Mouse (Mus musculus) kidney, embryonic 15.5 days (tissue): ENCODE measurements around the gene Mat2a. TPM values are rescaled to one million over a fixed set of nuclear protein-coding genes. Genes with fewer than 3 reads are reported as not detected.
"Not testable (repeated sequence)": the region's sequence is repeated elsewhere in the genome, so short reads cannot be mapped to it uniquely, and the experiment has no call there.

ENCODE experiments used
- ATAC-seq: fragments of 200-750 bp; cut with Nextera tagmentation; replicated peaks from 2 replicates; pipeline ENCODE4 v1.8.0; 2017; ENCODE audit warnings: moderate TSS enrichment; ENCODE audit not compliant: low FRiP score
- H3K27ac ChIP-seq: fragments of 300-500 bp; sonication (generic); 2 replicates; pipeline ENCODE4 v1.5.1; 2015; ENCODE audit warnings: mild to moderate bottlenecking, inconsistent platforms
- H3K27me3 ChIP-seq: fragments of 300-500 bp; sonication (generic); 2 replicates; pipeline ENCODE4 v1.6.1; 2015; ENCODE audit warnings: inconsistent platforms
- H3K36me3 ChIP-seq: fragments of 300-500 bp; sonication (generic); 2 replicates; pipeline ENCODE4 v1.6.1; 2015; ENCODE audit warnings: inconsistent platforms
- H3K4me1 ChIP-seq: fragments of 300-500 bp; sonication (generic); 2 replicates; pipeline ENCODE4 v1.6.1; 2015; ENCODE audit warnings: inconsistent platforms
- H3K4me2 ChIP-seq: fragments of 300-500 bp; sonication (generic); 2 replicates; pipeline ENCODE4 v1.6.1; 2015; ENCODE audit warnings: moderate library complexity, mild to moderate bottlenecking, inconsistent platforms
- H3K4me3 ChIP-seq: fragments of 300-500 bp; sonication (generic); replicated peaks from 2 replicates; pipeline ENCODE4 v1.5.1; 2015; ENCODE audit warnings: mild to moderate bottlenecking, inconsistent platforms
- H3K9ac ChIP-seq: fragments of 300-500 bp; sonication (generic); 2 replicates; pipeline ENCODE4 v1.6.1; 2015; ENCODE audit warnings: mild to moderate bottlenecking, inconsistent platforms
- H3K9me3 ChIP-seq: fragments of 300-500 bp; sonication (generic); replicated peaks from 2 replicates; pipeline ENCODE4 v1.6.1; 2016; ENCODE audit warnings: inconsistent platforms
- WGBS: fragments of 180-500 bp; shearing (Covaris S2); methylation state at CpG from one replicate; pipeline ENCODE4 v1.1.7; 2015; ENCODE audit warnings: mixed read lengths; 5-methylcytosine and 5-hydroxymethylcytosine counted together
- polyA plus RNA-seq: library from polyadenylated mRNA; unstranded; fragments of >200 nt; fragmentation: Nextera tagmentation; extraction: Ambion mirVana; gene quantifications from 2 replicates; pipeline ENCODE4 v1.2.1, GENCODE M21; 2015

The Mat2a gene
- polyA plus RNA-seq, 1 experiment from 2014 or later, result 418 TPM

DNA sequence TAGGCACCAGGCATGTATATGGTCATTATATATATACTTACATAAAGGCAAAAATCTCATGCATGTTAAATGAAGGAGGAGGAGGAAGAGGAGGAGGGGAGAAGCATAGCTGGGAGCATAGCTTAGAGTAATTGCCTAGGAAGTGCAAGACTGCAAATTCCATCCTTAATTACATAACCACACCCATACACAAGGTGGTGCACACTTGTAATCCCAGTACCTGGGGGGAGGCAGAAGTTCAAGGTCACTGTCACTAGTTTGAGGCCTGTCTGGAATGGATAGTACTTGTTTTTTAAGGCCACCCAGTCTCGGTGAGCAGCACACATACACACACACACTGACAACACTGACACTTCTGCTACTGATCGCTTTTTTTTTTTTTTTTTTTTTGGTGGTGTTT, 13.0 kb upstream of the Mat2a start:
- Histone ChIP-seq H3K27ac (no peak overlapping the region), H3K9me3 (no peaks in the 10 kb centered on the region), H3K27me3 (no peaks in the 10 kb centered on the region), H3K36me3 (no peaks in the 10 kb centered on the region), H3K4me3 (no peak overlapping the region), H3K4me1 (peaks cover 8% of the 10 kb centered on the region; the same call in 1 of the 2 replicates), H3K4me2 (no peak overlapping the region), H3K9ac (no peak overlapping the region)
- ATAC-seq, result 0 out of 2 replicates have a peak, but pooled peaks have one; percentile 40
- 67% methylated on average over 2 of the region's 2 CpGs for WGBS

DNA sequence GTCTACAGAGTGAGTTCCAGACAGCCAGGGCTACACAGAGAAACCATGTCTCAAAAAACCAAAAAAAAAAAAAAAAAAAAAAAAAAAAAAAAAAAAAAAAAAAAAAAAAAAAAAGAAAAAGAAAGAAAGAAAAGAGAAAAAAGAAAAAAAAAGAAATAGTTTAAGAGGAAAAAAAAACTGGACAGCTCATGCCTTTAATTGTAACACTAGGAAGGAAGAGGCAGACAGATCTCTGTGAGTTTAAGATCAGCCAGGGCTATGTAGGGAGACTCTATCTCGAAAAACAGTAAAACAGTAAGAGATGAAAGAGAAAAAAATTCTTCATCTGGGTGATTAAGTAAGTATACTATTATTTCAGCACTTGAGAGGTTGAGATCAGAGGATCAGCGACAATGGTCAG, 12.4 kb upstream of the Mat2a start:
- not testable (repeated sequence) for H3K36me3 ChIP-seq, H3K9me3 ChIP-seq, ATAC-seq, H3K4me3 ChIP-seq, H3K27ac ChIP-seq, H3K4me2 ChIP-seq, H3K27me3 ChIP-seq, H3K4me1 ChIP-seq, H3K9ac ChIP-seq
- WGBS, result 60% methylated on average over 2 of the region's 2 CpGs

DNA sequence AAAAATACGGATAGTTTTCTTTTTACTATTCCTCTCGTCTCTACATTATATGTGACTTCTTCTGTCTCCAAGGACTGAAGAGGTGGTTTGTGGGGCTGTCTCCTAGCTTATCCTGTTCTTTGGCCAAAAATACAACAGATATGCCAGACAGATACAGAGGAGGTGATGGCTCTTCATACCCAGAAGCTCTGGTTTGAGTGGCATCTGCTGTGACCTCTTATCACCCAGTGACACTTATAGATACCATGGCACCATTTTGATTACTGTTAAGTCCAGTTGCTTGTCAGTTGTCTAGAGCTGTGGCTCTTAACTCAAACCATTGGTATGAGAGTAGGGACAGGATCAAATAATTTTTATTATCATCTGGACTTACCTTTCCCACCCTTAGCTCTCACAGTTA, 8.1 kb upstream of the Mat2a start:
- Histone ChIP-seq H3K4me2 (no peak overlapping the region), H3K4me1 (no peaks in the 10 kb centered on the region), H3K27me3 (no peaks in the 10 kb centered on the region), H3K4me3 (no peak overlapping the region), H3K9ac (no peak overlapping the region), H3K36me3 (no peaks in the 10 kb centered on the region), H3K9me3 (no peaks in the 10 kb centered on the region), H3K27ac (no peak overlapping the region)
- WGBS, result 83% methylated on average over 2 of the region's 2 CpGs
- ATAC-seq, result no peak

DNA sequence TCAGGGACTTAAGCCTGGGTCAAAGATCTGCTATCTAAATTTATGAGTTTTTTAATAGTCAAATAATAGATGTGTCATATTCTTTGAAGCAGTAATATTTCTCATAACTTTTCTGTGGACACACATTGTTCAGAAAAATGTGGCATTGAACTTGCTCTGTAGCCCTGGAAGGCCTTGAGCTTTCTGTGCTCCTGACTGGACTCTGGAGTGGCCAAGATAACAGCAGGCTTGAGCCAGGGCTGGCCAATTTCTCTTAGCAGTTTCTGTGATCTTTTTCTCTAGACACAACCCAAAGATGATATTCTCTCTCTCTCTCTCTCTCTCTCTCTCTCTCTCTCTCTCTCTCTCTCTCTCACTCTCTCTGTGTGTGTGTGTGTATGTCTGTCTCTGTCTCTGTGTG, 5.7 kb upstream of the Mat2a start:
- H3K4me1 ChIP-seq, result peaks cover 13% of the 10 kb centered on the region
- H3K27ac ChIP-seq, result no peak overlapping the region
- no peak overlapping the region for H3K9ac ChIP-seq
- H3K36me3 ChIP-seq, result no peaks in the 10 kb centered on the region
- H3K4me2 ChIP-seq, result no peak overlapping the region
- no peak overlapping the region for H3K4me3 ChIP-seq
- no peaks in the 10 kb centered on the region for H3K27me3 ChIP-seq
- H3K9me3 ChIP-seq, result no peaks in the 10 kb centered on the region
- no peak for ATAC-seq

DNA sequence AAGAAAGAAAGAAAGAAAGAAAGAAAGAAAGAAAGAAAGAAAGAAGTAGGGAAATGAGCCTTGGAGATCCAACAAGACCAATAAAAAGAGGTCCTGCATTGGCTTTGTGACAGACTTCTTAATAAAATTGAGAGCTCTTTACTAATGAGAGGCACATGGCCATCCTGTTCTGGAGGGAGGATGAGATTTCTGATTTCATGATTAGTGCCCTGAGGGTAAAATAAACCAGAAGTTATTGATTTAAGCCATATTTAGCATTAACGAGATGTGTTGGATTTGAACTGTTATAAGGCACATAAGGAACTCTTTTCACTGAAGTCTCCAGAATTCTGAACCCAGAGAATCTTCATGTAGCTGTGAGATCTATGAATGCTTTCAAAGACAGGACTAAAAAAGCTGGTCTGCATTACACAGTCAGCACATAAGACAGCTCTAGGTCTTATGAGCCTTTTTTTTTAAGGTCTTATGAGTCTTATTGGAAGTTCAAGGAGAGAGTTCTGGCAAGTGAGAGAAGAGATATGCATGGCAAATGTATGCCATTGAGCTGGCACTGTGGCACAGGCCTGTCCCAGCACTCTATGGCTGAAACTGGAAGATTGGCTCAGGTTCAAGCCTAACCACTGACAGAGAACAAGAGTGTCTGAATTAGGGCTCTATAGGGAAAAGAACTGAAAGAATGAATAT, 3.7 kb upstream of the Mat2a start:
- no peak for ATAC-seq
- no peaks in the 10 kb centered on the region for H3K9me3 ChIP-seq
- H3K27me3 ChIP-seq, result no peaks in the 10 kb centered on the region
- 81% methylated on average over 1 of the region's 1 CpGs for WGBS
- H3K27ac ChIP-seq, result no peak overlapping the region
- H3K4me3 ChIP-seq, result no peak overlapping the region
- no peak overlapping the region for H3K4me2 ChIP-seq
- no peak overlapping the region for H3K9ac ChIP-seq
- H3K36me3 ChIP-seq, result no peaks in the 10 kb centered on the region
- peaks cover 15% of the 10 kb centered on the region for H3K4me1 ChIP-seq

DNA sequence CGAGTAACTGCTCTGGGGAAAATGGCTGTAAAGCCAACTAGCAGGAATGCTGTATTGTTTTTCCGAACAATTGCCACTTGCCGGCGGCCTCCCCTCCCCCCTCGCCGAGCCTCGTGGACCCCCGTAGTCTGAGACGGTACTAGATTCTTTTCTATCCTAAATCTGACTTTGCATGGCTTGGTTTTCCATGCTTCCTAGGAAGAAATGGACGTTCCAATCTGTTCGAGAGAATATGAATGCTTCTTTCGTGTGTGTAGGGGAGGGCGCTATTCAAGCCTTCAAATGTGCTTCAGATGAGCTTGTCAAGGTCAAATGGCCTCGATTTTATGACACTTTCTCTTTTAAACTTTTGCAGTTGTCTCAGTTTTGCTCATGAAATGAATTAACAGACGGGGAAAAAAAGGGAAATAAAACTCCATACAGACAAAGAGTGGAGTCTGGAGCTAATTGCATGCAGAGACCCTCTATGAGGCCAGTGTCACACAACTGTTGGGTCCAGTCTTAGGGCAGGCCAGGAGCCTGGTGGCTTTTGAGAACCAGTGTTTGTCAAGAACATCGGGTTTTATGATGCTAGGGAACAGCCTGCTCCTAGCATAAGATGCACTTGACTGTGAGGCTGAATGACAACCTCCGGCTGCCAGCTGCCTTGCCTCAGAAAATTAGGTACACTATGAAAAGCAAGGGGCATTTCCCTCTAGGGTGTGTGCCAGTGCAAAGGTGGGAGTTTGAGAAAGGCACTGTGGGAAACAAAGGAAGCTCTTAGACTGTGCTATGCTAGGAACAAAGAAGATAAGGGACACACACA, 1.0 kb upstream of the Mat2a start:
- peak overlapping the region; percentile 94 for H3K27ac ChIP-seq
- no peaks in the 10 kb centered on the region for H3K27me3 ChIP-seq
- peak overlapping the region; percentile 78 for H3K4me2 ChIP-seq
- no peak for ATAC-seq
- peaks cover 22% of the 10 kb centered on the region for H3K36me3 ChIP-seq
- H3K4me1 ChIP-seq, result peaks cover 35% of the 10 kb centered on the region
- WGBS, result 9% methylated on average over 17 of the region's 17 CpGs
- H3K9ac ChIP-seq, result peak overlapping the region; percentile 88
- H3K4me3 ChIP-seq, result peak overlapping the region; percentile 62
- no peaks in the 10 kb centered on the region for H3K9me3 ChIP-seq

DNA sequence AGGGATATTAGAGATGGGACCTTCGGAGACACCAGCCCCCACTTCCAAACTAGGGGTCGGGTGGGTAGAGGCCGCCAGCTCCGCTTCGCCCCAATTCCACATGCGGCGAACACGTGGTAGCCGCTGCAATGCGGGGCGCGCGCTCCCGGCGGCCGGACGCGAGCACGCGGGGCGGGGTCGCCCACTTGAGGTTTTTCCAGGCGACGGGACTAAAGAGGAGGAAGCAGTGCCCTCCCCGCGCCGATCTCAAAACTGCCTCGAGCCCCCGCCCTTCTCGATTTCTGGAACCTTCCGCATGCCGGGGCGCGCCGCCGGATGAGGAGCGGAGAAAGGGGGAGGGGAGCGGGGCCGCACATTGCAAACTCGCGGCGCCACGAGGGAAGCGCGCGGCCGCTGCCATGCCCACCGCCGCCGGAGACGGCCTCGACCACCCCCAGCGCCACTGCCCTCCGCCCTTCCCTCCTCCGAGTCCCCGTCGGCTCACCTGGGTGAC, 450 bp downstream of the Mat2a start:
- under 1% methylated on average over 51 of the region's 57 CpGs for WGBS
- Histone ChIP-seq H3K36me3 (peaks cover 36% of the 10 kb centered on the region), H3K27me3 (no peaks in the 10 kb centered on the region), H3K9me3 (no peaks in the 10 kb centered on the region), H3K4me2 (peak overlapping the region; percentile 78), H3K9ac (peak overlapping the region; percentile 88), H3K27ac (peak overlapping the region; percentile 94), H3K4me1 (peaks cover 35% of the 10 kb centered on the region), H3K4me3 (peak overlapping the region; percentile 62)
- peak; percentile 53 for ATAC-seq

DNA sequence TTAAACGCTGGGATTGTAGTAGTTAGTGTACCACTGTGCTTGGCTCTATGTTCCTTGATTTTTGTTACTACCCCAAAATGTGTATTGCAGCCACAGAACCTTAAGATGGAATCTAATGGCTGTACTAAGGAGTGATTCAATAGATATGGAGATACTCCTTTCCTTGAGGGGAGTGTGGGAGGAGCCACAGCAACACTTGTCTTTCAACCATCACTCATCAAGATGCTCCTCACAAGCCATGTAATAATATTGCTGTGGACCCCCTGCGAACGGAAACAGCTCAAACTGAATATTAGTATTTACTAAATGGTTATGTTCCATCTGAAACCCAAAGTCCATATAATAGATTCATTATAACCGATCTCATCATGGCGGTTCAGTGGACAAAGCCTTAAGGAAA, 1.1 kb downstream of the Mat2a start:
- ATAC-seq, result no peak
- H3K4me2 ChIP-seq, result peak overlapping the region; percentile 78
- peak overlapping the region; percentile 88 for H3K9ac ChIP-seq
- peak overlapping the region; percentile 94; the same call in 1 of the 2 replicates for H3K27ac ChIP-seq
- no peaks in the 10 kb centered on the region for H3K9me3 ChIP-seq
- no peaks in the 10 kb centered on the region for H3K27me3 ChIP-seq
- H3K36me3 ChIP-seq, result peaks cover 43% of the 10 kb centered on the region
- peaks cover 35% of the 10 kb centered on the region for H3K4me1 ChIP-seq
- peak overlapping the region; percentile 62 for H3K4me3 ChIP-seq
- WGBS, result 1% methylated on average over 5 of the region's 5 CpGs

DNA sequence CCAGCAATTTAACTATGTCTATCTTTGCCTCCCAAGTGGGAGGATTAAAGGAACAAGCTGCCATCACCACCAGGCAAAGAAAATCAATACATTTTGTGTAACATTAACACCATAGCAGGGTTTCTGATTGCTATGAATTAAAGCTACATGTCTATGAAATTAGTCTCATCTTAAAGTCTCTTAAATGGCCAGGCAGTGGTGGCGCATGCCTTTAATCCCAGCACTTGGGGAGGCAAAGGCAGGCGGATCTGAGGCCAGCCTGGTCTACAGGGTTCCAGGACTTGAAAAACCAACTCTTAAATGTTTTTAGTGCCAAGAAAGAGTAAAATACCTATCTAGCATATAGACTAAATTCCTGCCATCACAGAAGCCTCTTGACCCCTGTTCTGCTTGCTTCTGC, 7.2 kb downstream of the Mat2a start:
- no peaks in the 10 kb centered on the region for H3K9me3 ChIP-seq
- ATAC-seq, result no peak
- H3K36me3 ChIP-seq, result peaks cover 97% of the 10 kb centered on the region
- H3K27ac ChIP-seq, result peak overlapping the region; percentile 46; the same call in 1 of the 2 replicates
- peaks cover 12% of the 10 kb centered on the region; the same call in 1 of the 2 replicates for H3K4me1 ChIP-seq
- 80% methylated on average over 2 of the region's 2 CpGs for WGBS
- H3K4me3 ChIP-seq, result no peak overlapping the region
- no peak overlapping the region for H3K9ac ChIP-seq
- no peaks in the 10 kb centered on the region for H3K27me3 ChIP-seq
- no peak overlapping the region for H3K4me2 ChIP-seq

DNA sequence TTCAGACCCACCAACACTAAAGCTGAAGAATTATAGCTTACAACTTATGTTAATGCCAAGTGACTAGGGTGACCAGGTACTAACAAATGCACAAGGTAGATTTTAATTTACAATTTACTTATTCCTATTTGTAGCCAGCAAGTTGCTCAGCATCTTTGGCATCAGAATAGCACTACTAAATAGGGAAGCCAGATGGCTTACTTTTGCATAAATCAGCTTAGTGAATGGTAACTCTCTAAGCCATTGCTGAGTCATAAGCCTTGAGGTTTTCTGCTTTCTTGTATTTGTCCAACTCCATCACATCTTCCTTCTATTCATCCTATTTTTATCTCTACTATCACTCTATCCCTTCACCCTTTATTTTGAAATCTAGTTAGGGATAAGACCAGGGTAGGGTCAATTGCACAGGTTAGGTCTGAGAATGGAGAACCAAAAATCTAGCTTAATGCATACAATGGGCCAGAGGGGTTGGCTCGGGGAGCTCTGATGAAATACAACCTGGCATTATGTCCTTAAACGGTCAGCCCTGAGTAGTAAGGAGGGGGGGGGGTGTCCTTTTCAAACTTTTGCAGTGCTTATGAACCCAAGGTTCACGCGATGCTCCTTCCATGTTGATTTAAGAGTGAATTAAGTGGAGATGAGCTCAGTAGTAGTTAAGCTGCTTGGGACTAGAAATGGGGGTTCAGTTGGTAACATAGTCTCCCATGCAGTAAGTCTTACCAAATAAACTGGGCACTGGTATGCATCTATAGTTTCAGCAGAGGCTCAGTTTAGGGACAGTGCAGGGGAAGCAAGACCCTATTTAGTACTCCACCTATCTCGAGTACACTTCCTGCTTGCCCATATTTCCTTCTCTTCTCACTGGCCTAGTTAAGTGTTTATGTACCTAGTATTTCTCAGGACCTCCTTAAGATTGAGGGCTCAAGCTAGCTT, 8.1 kb downstream of the Mat2a start:
- ATAC-seq, result 0 out of 2 replicates have a peak, but pooled peaks have one; percentile 37
- Histone ChIP-seq H3K27me3 (no peaks in the 10 kb centered on the region), H3K4me3 (no peak overlapping the region), H3K27ac (peak overlapping the region; percentile 32; the same call in 1 of the 2 replicates), H3K36me3 (peaks cover 97% of the 10 kb centered on the region), H3K4me1 (0 out of 2 replicates have a peak, but pooled peaks cover 3% of the 10 kb centered on the region), H3K9me3 (no peaks in the 10 kb centered on the region), H3K9ac (no peak overlapping the region), H3K4me2 (no peak overlapping the region)
- 38% methylated on average over 5 of the region's 5 CpGs for WGBS

DNA sequence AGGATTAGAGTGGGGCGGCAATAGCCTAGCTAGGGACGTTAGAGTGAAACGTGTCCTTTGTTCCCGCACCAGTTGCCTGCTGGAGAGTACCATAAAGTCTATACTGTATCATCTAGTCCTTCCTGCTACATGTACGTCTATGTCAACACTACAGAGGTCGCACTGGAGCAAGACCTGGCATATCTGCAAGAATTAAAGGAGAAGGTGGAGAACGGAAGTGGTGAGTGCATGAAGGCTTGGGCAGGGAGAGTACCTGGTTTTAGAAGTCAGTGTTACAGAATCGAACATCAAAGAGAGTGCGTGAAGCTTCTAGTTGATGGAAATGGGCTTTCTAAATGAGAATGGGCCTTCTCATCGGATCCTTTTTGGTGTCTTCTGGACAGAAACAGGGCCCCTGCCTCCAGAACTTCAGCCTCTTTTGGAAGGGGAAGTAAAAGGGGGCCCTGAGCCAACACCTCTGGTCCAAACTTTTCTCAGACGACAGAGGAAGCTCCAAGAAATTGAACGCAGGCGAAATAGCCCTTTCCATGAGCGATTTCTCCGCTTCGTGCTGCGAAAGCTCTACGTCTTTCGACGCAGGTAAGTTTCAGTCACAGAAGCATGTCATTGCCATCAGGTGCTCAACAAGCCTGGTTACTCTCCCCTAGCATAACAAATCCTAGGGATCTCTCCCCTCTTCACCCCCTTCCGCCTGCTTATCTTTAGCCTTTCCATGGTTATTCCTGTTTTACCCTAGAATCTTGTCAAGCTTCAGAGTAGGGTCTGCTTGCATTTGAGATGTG, 10.1 kb downstream of the Mat2a start:
- no peaks in the 10 kb centered on the region for H3K27me3 ChIP-seq
- no peaks in the 10 kb centered on the region for H3K9me3 ChIP-seq
- no peak overlapping the region for H3K4me3 ChIP-seq
- 81% methylated on average over 21 of the region's 21 CpGs for WGBS
- H3K4me1 ChIP-seq, result no peaks in the 10 kb centered on the region
- H3K36me3 ChIP-seq, result peaks cover 97% of the 10 kb centered on the region
- no peak for ATAC-seq
- H3K9ac ChIP-seq, result no peak overlapping the region
- no peak overlapping the region for H3K4me2 ChIP-seq
- H3K27ac ChIP-seq, result no peak overlapping the region
